9 mouse cellular contexts compared by ENCODE assay signal in genomic region chr11:114880589-114880988, GRCm38 (mm10). TPM values are rescaled to one million over a fixed set of nuclear protein-coding genes. Genes with fewer than 3 reads are reported as not detected.
A peak's percentile ranks its signal among the peaks of the same experiment; 100 is the strongest.
DNase-seq lines count a peak whose midpoint lies in the region.
"Had no signal": no experiment of that assay in that cellular context is flagged by ENCODE, and none has a peak within 500 bp of the region (broad histone marks: within the 10 kb centered on the region; RNA-seq: fewer than 3 reads in every experiment).

No protein-coding gene starts in this region.

- H3K4me3 ChIP-seq in heart, embryonic 10.5 days, result no peak overlapping the region
- H3K4me3 ChIP-seq: myocyte had no signal

- no peaks in the 10 kb centered on the region for H3K9me3 ChIP-seq in heart, embryonic 10.5 days

- peaks cover 20% of the 10 kb centered on the region for H3K4me1 ChIP-seq in heart, embryonic 10.5 days

- H3K27me3 ChIP-seq in heart, embryonic 10.5 days (ENCODE audit: insufficient read depth, poor library complexity, severe bottlenecking), result no peaks in the 10 kb centered on the region

- no peaks in the 10 kb centered on the region for H3K36me3 ChIP-seq in heart, embryonic 10.5 days

- intact Hi-C loops in heart, postnatal 10 days (cut with DNase I), result loop anchor here (1.0 kb wide), 1 partner anchor 32 kb away; no protein-coding TSS in a partner anchor

- WGBS in heart, embryonic 10.5 days, result 0% methylated on average over 1 of the region's 1 CpGs

- DNase-seq in heart, postnatal 10 days, result peak; percentile 45 to 74
- no peak for DNase-seq in heart, embryonic 10.5 days (ENCODE audit: low spot score)
- peak; percentile 50 for DNase-seq in right cerebral cortex, postnatal 14 days
- DNase-seq in right cerebral cortex, postnatal 25 days, result no peak
- DNase-seq in cerebellum, postnatal 25 days, result peak; percentile 34 to 70
- DNase-seq in lung, postnatal 10 days, result peak; percentile 61
- peak; percentile 73 for DNase-seq in thymus, postnatal 4 days
- no peak for DNase-seq in ovary, adult 18-20 months (ENCODE audit: low spot score)

- no peak overlapping the region for H3K27ac ChIP-seq in heart, embryonic 10.5 days

RNA-seq across cellular contexts. Expression of gene Cd300a, which starts 9.3 kb away (rescaled TPM):
- under 1 TPM; 0.96 to 0.99 TPM for total RNA-seq in heart, postnatal 10 days (2021)
- 0.46 and 0.62 TPM in 2 replicates for polyA plus RNA-seq in heart, embryonic 10.5 days (2016; fragmentation: Nextera tagmentation; extraction: Ambion mirVana)

RNA-seq across cellular contexts. Expression of gene Gprc5c, which starts 29.6 kb away (rescaled TPM):
- total RNA-seq in heart, postnatal 10 days (2021), result 10 to 100 TPM; 12.9 to 18.1 TPM
- 36.6 and 46.3 TPM in 2 replicates for polyA plus RNA-seq in heart, embryonic 10.5 days (2016; fragmentation: Nextera tagmentation; extraction: Ambion mirVana)

RNA-seq across cellular contexts. Expression of gene Cd300lb, which starts 53.6 kb away (rescaled TPM):
- total RNA-seq in heart, postnatal 10 days (2021), result under 1 TPM; 0.19 to 0.77 TPM
- polyA plus RNA-seq in heart, embryonic 10.5 days (2016; fragmentation: Nextera tagmentation; extraction: Ambion mirVana), result 0.48 and 1.0 TPM in 2 replicates

Comparison
In these comparisons a context has a peak if more than half of its experiments do, and no peak if none do; other contexts are left out.
1. DNase-seq: peak in heart, postnatal 10 days (2 of 2), right cerebral cortex, postnatal 14 days (single experiment), cerebellum, postnatal 25 days (2 of 2), lung, postnatal 10 days (single experiment) and thymus, postnatal 4 days (single experiment); none in heart, embryonic 10.5 days (single experiment), right cerebral cortex, postnatal 25 days (single experiment) and ovary, adult 18-20 months (single experiment).